Mouse (Mus musculus) embryo, embryonic 10 days (tissue): Measurements from ENCODE around the gene Fcgrt.
A peak's percentile ranks its signal among the peaks of the same experiment; 100 is the strongest.
"Not testable (repeated sequence)": the region's sequence is repeated elsewhere in the genome, so short reads cannot be mapped to it uniquely, and the experiment has no call there.

Source experiments
- DNase-seq: peaks from one replicate; pipeline ENCODE4 v3.0.0-alpha.2; 2015; ENCODE audit warnings: low spot score

Fcgrt gene

DNA sequence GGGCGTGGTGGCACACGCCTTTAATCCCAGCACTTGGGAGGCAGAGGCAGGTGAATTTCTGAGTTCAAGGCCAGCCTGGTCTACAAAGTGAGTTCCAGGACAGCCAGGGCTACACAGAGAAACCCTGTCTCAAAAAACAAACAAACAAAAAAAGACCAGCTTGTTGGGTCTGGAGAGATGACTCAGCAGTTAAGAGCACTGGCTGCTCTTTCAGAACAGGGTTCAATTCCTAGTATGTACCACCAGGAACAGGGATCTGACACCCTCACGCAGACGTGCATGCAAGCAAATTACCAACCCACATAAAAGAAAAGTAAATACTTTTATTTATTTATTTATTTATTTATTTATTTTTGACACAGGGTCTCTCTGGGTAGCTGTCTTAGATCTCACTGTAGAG is 6.4 kb upstream of the Fcgrt start:
- not testable (repeated sequence) for DNase-seq

DNA sequence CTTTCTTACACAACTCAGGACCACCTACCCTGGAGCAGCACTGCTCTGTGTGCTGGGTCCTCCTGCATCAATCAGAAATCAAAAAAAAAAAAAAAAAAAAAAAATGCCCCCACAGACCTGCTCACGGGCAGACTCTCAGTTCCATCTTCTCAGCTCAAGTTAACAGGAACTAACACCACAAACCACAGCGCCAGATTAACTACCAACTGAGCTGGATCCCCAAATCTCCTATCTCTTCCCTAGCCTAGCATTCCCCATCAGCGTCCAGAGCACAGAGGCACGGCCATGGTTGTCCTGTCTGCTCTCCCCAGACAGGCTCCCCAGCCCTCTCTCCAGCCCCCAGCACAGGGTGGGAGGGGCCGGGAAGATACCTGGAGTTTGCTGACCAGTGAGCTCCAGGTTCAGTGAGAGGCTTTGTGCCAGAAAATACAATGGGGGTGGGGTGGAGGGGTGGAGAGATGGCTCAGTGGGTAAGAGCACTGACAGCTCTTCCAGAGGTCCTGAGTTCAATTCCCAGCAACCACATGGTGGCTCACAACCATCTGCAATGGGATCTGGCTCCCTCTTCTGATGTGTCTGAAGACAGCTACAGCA is 3.5 kb upstream of the Fcgrt start:
- DNase-seq: no peak

- DNase-seq: peak; percentile 68
Measured at GRCm38 (mm10) chr7:45106441-45106840, 2.8 kb upstream of the Fcgrt start.

- no peak for DNase-seq
Measured at GRCm38 (mm10) chr7:45105491-45105890, 1.8 kb upstream of the Fcgrt start.

DNA sequence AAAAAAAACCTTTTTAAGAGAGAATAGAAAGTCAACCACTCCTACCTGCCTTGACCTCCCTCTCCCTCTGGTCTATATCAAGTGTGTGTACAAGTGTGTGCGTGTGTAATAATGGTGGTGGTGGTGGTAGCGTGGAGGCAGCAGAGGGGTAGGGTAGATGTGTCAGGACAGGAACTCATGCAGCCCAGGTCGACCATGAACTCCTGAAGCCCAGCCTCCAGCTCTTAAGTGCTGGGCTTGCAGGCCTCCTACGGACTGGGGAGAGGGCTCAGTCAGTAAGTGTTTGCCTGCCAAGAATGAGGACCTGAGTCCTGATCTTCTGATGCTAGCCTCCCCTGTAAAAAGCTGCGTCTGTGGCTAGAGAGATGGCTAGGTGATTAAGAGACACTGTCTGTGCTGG is 1.3 kb upstream of the Fcgrt start:
- DNase-seq: no peak

- DNase-seq: no peak
Measured at GRCm38 (mm10) chr7:45102940-45103585, 588 bp downstream of the Fcgrt start.

GRCm38 (mm10) chr7:45102441-45102840 is 1.2 kb downstream of the Fcgrt start:
- DNase-seq: no peak

- DNase-seq: no peak
Measured at GRCm38 (mm10) chr7:45100046-45100445, 3.6 kb downstream of the Fcgrt start.

DNA sequence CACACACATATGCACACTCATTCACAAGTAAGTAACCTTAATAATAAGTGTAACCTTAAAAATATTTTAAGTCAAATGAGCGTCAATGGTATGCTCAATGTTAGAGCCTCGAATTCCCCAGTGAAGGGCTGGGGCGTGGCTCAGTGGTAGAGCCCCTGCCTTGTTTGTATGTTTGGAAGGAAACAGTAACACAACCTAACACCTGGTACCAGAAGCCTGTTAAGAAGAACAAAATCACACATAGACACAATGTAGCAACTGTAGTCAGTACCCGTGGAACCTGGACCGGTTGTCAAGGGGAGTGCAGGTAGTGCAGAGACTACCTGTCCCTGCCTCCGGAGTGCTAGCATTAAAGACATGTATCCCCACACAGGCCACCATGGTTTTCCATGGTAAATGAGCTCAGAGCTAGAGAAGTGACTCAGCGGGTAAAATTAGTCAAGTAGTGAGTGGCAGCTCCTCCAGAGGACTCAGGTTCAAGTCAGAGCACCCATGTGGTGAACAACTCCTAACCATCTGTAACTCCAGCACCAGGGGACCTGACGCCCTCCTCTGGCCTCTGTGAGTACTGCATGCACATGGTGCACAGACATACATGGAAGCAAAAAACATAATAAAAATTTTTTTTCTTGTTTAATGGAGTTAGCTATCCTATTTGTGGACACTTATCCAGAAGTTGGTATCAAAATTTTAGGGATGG is 5.0 kb downstream of the Fcgrt start:
- no peak for DNase-seq

GRCm38 (mm10) chr7:45097479-45097878 is 6.2 kb downstream of the Fcgrt start:
- DNase-seq: no peak

- DNase-seq: not testable (repeated sequence)
Measured at GRCm38 (mm10) chr7:45095965-45096364, 7.7 kb downstream of the Fcgrt start.

GRCm38 (mm10) chr7:45095367-45095766 is 8.3 kb downstream of the Fcgrt start:
- DNase-seq: no peak

DNA sequence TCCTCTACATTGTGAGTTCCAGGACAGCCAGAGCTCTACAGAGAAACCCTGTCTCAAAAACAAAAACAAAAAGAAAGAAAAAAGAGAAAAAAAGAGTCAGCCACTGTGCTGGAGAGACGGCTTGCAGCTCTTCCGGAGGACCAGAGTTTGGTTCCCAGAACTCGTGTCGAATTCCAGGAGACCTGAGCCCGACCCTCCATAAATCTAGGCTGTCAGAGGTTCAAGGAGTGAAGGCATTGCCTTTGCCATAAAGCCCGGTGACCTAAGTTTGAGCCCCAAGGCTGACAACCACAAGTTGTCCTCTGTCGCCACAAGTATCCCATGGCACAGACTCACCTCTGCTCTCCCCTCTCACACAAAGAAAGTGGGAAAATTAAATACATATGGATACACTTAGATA is 9.5 kb downstream of the Fcgrt start:
- peak; percentile 73 for DNase-seq

GRCm38 (mm10) chr7:45093516-45093905 is 10.1 kb downstream of the Fcgrt start:
- no peak for DNase-seq

DNA sequence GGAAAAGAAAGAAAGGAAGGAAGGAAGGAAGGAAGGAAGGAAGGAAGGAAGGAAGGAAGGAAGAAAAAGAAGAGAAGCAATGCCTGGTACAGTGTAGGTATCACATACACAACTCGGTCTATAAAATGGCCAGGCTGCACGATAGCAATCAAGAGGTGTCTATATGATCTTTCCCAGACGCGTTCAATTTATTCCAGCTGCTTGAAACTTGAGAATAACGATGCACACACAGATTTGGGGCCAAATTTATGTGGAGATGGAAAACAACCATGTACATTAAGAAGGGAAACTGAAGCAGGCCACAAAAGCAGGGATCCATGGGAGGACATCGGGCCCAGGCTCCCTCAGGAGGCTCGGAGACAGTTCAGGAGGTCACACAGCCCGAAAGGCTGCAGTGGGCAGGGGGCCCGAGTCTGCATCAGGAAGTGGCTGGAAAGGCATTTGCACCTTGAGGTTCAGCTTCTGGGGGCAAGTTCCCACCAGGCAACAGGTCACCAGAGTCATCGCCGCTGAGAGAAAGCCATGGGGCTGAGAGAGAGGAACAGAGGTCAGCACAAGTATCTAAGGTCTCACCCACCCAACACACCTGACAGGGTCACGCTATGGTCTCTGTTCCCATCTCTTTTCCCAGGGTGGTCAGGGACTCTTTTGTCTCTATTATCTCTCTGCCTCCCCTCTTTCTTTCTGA is 10.7 kb downstream of the Fcgrt start:
- DNase-seq: no peak

DNA sequence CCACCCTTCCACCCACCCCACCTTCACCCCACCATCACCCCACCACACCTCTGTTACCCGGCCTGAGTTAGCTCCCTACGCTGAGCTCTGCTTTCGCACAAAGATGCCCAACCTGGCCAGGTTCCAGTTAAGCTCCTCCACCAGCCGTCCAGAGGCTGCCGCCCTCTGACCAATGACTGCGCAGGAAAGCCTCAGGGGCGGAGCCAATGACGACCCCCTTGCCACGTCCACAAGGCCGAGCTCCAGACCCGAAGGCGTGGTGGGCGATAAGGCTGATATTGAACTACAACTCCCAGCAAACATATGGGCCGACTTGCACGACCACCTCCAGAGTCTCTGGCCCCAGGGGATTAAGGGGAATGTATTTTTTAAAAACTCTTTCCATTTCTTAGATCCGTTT is 11.6 kb downstream of the Fcgrt start, which contains the start of gene Rcn3:
Gene Rcn3, minus strand, starts transcription at position 174 of the 400 bp plus-strand sequence.
- DNase-seq: peak; percentile 98

DNA sequence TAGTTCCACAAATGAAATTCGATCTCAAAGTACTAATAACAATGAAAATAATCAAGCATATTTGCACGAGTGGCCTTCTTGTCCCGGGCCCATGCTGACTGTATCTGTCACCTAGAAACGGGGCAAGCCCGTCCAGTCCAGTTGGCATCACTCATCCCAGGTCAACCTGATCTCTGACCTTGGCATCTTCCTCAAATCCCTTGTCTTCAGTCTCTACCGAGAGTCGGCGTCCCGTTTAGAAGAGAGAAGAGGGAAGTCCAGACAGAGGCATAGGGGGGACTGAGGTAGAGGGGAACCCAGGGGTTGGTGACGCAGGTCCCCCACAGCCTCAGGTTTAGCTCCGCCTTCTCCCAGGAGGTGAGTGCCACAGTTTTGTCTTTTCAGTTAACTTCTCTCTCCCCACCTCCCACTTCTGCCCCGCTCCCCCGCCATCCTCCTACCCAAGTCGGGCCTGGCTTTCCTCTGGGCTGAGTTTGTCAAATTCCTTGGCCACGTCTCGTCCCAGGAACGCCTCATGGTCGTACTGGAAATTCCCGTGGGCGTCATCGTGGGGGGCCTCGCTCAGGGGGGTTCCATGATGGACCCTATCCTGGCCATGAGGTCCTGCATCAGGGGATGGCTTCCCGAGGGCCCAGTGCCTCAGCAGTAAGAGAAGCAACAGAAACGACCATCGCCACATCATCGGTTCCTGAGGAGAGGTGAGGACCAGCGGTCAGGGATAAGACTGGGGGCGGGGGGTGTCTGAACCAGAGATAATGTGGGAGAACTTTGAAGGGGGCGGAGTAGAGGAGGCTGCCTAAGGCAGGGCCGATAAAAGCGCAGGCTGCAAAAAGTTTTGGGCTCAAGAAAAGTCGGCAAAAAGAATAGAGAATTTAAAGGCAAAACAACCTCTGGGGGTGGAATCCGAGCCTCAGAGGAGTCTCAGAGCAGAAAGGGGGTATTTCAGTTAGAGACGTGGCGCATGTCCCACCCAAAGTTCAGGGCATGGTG is 12.4 kb downstream of the Fcgrt start:
- no peak for DNase-seq

GRCm38 (mm10) chr7:45090251-45090977 is 13.2 kb downstream of the Fcgrt start:
- no peak for DNase-seq

- DNase-seq: no peak
Measured at GRCm38 (mm10) chr7:45088597-45088996, 15.1 kb downstream of the Fcgrt start.

GRCm38 (mm10) chr7:45086084-45086483 is 17.6 kb downstream of the Fcgrt start:
- no peak for DNase-seq
